Mouse (Mus musculus) kidney, adult 2 months (tissue): ENCODE results near the gene Ciita.

Experiments used
- CTCF ChIP-seq: fragments of 200-500 bp; conservative IDR thresholded peaks from 2 replicates; pipeline ENCODE4 v1.5.1; 2011; ENCODE audit warnings: low read depth, mild to moderate bottlenecking, control low read depth, low read length, moderate library complexity, mixed read lengths; ENCODE audit not compliant: insufficient read depth, insufficient read length
- POLR2A ChIP-seq: fragments of 200-500 bp; IDR thresholded peaks from one replicate; pipeline ENCODE4 v1.6.1; 2011; ENCODE audit warnings: low read depth, low read length, control low read depth

DNA sequence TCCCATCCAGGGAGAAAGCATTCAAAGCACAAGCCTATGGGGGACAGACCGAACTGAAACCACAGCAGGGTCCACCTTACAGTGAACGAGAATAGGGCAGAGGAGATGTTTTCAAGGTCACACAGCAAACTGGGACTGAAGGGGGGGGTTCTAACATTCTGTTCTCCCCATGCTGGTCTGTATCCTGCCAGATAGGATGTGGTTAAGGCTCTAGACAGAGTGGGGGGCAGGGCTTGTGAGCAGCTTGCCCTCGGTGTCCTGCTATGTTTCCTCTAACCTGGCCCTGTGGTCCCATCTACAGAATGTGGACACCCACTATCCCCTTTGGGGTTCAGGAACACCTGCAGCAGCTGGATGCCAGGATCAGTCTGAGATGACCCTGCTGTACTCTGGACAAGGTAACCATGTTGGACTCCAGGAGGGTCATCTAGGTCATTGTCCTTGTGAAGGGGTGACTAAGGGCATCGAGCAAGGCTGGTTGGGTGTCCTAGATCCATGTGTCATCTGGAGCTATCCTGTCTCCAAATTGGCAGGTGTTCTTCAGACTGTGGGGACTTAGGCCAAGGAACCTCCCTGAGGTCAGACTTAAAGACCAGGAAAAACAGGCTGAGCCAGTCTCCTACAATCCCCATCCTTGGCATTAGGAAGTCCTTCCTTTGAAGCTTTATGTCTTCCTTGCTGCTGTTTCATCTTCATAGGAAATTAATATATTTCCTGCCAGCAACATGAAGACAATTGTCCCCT lies 45.2 kb downstream of the Ciita start:
- TF ChIP-seq CTCF, result no peak
- TF ChIP-seq POLR2A, result no peak
